27 mouse cellular contexts compared by ENCODE assay signal in the genomic region with DNA sequence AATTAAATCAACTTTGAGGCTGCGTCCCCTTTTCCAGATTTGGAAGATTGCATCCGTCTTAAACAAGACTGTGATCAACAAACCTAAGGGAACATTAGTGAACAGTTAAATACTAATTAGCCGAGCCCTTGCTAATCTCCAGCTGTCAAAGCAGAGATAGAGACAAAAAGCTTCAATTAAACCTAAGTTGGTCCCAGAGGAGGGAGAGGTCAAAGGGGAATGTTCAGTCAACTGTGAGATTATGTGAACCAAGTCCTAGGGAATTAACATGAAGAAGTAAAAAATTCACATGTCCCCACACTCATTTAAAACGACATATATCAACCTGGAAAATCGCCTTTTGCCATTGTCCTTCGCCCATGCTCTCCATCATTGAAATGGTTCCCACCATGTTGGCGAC. TPM values are rescaled to one million over a fixed set of nuclear protein-coding genes. Genes with fewer than 3 reads are reported as not detected.
DNase-seq lines count a peak whose midpoint lies in the region; ATAC-seq lines count a peak whose summit lies in the region.
"Had no signal": no experiment of that assay in that cellular context is flagged by ENCODE, and none has a peak within 500 bp of the region (broad histone marks: within the 10 kb centered on the region; RNA-seq: fewer than 3 reads in every experiment).

No protein-coding gene starts in this region.

- no peaks in the 10 kb centered on the region for H3K36me3 ChIP-seq in hindbrain, embryonic 11.5 days (ENCODE audit: control insufficient read depth, insufficient read depth, low read length)
- no peaks in the 10 kb centered on the region for H3K36me3 ChIP-seq in hindbrain, embryonic 14.5 days (replicated peaks; ENCODE audit: control insufficient read depth, insufficient read depth)
- H3K36me3 ChIP-seq in neural tube, embryonic 13.5 days: no peaks in the 10 kb centered on the region
- no peaks in the 10 kb centered on the region for H3K36me3 ChIP-seq in neural tube, embryonic 15.5 days
- no peaks in the 10 kb centered on the region for H3K36me3 ChIP-seq in embryonic facial prominence, embryonic 14.5 days (ENCODE audit: control insufficient read depth, insufficient read depth, low read length)
- H3K36me3 ChIP-seq: forebrain, embryonic 15.5 days; hindbrain, embryonic 12.5 days; limb, embryonic 13.5 days; liver, embryonic 13.5 days; midbrain, embryonic 13.5 days had no signal

- peak; percentile 8 for DNase-seq in hindbrain, embryonic 11.5 days (ENCODE audit: low spot score)
- no peak for DNase-seq in hindbrain, embryonic 14.5 days (ENCODE audit: low spot score)
- DNase-seq in embryonic facial prominence, embryonic 14.5 days (ENCODE audit: low spot score): peak; percentile 7
- DNase-seq in spleen, adult 12 weeks (ENCODE audit: low spot score): no peak
- no peak for DNase-seq in cerebellum, postnatal 10 days
- DNase-seq: adrenal gland, postnatal 25 days; cerebellum, adult 2 months; cerebellum, postnatal 25 days; heart, postnatal 14 days; kidney, postnatal 36 days; liver, embryonic 13.5 days; lung, adult 18-20 months; lung, postnatal 4 days; thymus, postnatal 4 days had no signal

- no peaks in the 10 kb centered on the region for H3K9me3 ChIP-seq in hindbrain, embryonic 11.5 days (ENCODE audit: control insufficient read depth, low read length)
- H3K9me3 ChIP-seq in hindbrain, embryonic 14.5 days (ENCODE audit: control insufficient read depth, low read length): no peaks in the 10 kb centered on the region
- no peaks in the 10 kb centered on the region for H3K9me3 ChIP-seq in neural tube, embryonic 13.5 days
- H3K9me3 ChIP-seq in neural tube, embryonic 15.5 days (replicated peaks): no peaks in the 10 kb centered on the region
- no peaks in the 10 kb centered on the region for H3K9me3 ChIP-seq in embryonic facial prominence, embryonic 14.5 days (ENCODE audit: control insufficient read depth, low read length)
- H3K9me3 ChIP-seq: forebrain, embryonic 15.5 days; hindbrain, embryonic 12.5 days; limb, embryonic 13.5 days; liver, embryonic 13.5 days; megakaryocyte, embryonic 14.5 days; midbrain, embryonic 13.5 days had no signal

- no peak overlapping the region for H3K4me3 ChIP-seq in hindbrain, embryonic 11.5 days (ENCODE audit: low read depth, low read length)
- H3K4me3 ChIP-seq in hindbrain, embryonic 14.5 days (replicated peaks; ENCODE audit: low read length): no peak overlapping the region
- H3K4me3 ChIP-seq in neural tube, embryonic 13.5 days: no peak overlapping the region
- H3K4me3 ChIP-seq in neural tube, embryonic 15.5 days (replicated peaks): no peak overlapping the region
- H3K4me3 ChIP-seq in embryonic facial prominence, embryonic 14.5 days (ENCODE audit: low read depth, low read length): no peak overlapping the region
- H3K4me3 ChIP-seq: forebrain, embryonic 15.5 days; hindbrain, embryonic 12.5 days; layer of hippocampus, adult 2 months; left cerebral cortex, adult 2 months; limb, embryonic 13.5 days; liver, embryonic 13.5 days; megakaryocyte, embryonic 14.5 days; midbrain, embryonic 13.5 days had no signal

- no peak overlapping the region for H3K4me2 ChIP-seq in hindbrain, embryonic 11.5 days (replicated peaks; ENCODE audit: low read depth, low read length)
- no peak overlapping the region for H3K4me2 ChIP-seq in hindbrain, embryonic 14.5 days (replicated peaks)
- H3K4me2 ChIP-seq in neural tube, embryonic 13.5 days: no peak overlapping the region
- H3K4me2 ChIP-seq in neural tube, embryonic 15.5 days: no peak overlapping the region
- no peak overlapping the region for H3K4me2 ChIP-seq in embryonic facial prominence, embryonic 14.5 days (ENCODE audit: low read depth, low read length)
- H3K4me2 ChIP-seq: forebrain, embryonic 15.5 days; hindbrain, embryonic 12.5 days; limb, embryonic 13.5 days; liver, embryonic 13.5 days; midbrain, embryonic 13.5 days had no signal

- H3K27me3 ChIP-seq in hindbrain, embryonic 11.5 days (ENCODE audit: control insufficient read depth, insufficient read depth, low read length): no peaks in the 10 kb centered on the region
- H3K27me3 ChIP-seq in hindbrain, embryonic 14.5 days (ENCODE audit: control insufficient read depth, insufficient read depth, low read length): no peaks in the 10 kb centered on the region
- no peaks in the 10 kb centered on the region for H3K27me3 ChIP-seq in neural tube, embryonic 13.5 days
- H3K27me3 ChIP-seq in neural tube, embryonic 15.5 days (replicated peaks): no peaks in the 10 kb centered on the region
- no peaks in the 10 kb centered on the region for H3K27me3 ChIP-seq in embryonic facial prominence, embryonic 14.5 days (replicated peaks; ENCODE audit: control insufficient read depth, insufficient read depth, low read length)
- H3K27me3 ChIP-seq: forebrain, embryonic 15.5 days; limb, embryonic 13.5 days; liver, embryonic 13.5 days; megakaryocyte, embryonic 14.5 days; midbrain, embryonic 13.5 days had no signal

- no peak for ATAC-seq in hindbrain, embryonic 11.5 days (ENCODE audit: low FRiP score)
- no peak for ATAC-seq in hindbrain, embryonic 14.5 days (ENCODE audit: low FRiP score)
- ATAC-seq in neural tube, embryonic 13.5 days (ENCODE audit: low read depth): peak; percentile 47; the same call in 1 of the 2 replicates
- ATAC-seq in neural tube, embryonic 15.5 days (ENCODE audit: low FRiP score): no peak
- no peak for ATAC-seq in embryonic facial prominence, embryonic 14.5 days (ENCODE audit: low read depth)
- ATAC-seq: forebrain, embryonic 15.5 days; intestine, embryonic 16.5 days; lung, postnatal 0 days; midbrain, embryonic 13.5 days had no signal

- WGBS in hindbrain, embryonic 11.5 days: 64% methylated on average over 7 of the region's 7 CpGs
- 61% methylated on average over 7 of the region's 7 CpGs for WGBS in hindbrain, embryonic 14.5 days
- WGBS in neural tube, embryonic 13.5 days: 58% methylated on average over 7 of the region's 7 CpGs
- 44% methylated on average over 7 of the region's 7 CpGs for WGBS in neural tube, embryonic 15.5 days
- 45% methylated on average over 7 of the region's 7 CpGs for WGBS in embryonic facial prominence, embryonic 14.5 days

- H3K27ac ChIP-seq in hindbrain, embryonic 11.5 days (ENCODE audit: low read depth, low read length): no peak overlapping the region
- no peak overlapping the region for H3K27ac ChIP-seq in hindbrain, embryonic 14.5 days
- H3K27ac ChIP-seq in neural tube, embryonic 13.5 days (replicated peaks): no peak overlapping the region
- H3K27ac ChIP-seq in neural tube, embryonic 15.5 days (replicated peaks): no peak overlapping the region
- no peak overlapping the region for H3K27ac ChIP-seq in embryonic facial prominence, embryonic 14.5 days (replicated peaks; ENCODE audit: low read depth, low read length)
- H3K27ac ChIP-seq: forebrain, embryonic 15.5 days; hindbrain, embryonic 12.5 days; layer of hippocampus, adult 2 months; left cerebral cortex, adult 2 months; limb, embryonic 13.5 days; liver, embryonic 13.5 days; midbrain, embryonic 13.5 days had no signal

- no peaks in the 10 kb centered on the region for H3K4me1 ChIP-seq in hindbrain, embryonic 11.5 days (replicated peaks; ENCODE audit: control insufficient read depth, insufficient read depth, low read length)
- H3K4me1 ChIP-seq in hindbrain, embryonic 14.5 days (replicated peaks; ENCODE audit: control insufficient read depth, insufficient read depth, low read length): no peaks in the 10 kb centered on the region
- H3K4me1 ChIP-seq in neural tube, embryonic 13.5 days (replicated peaks): no peaks in the 10 kb centered on the region
- no peaks in the 10 kb centered on the region for H3K4me1 ChIP-seq in neural tube, embryonic 15.5 days
- no peaks in the 10 kb centered on the region for H3K4me1 ChIP-seq in embryonic facial prominence, embryonic 14.5 days (ENCODE audit: control insufficient read depth, insufficient read depth, low read length)
- H3K4me1 ChIP-seq: forebrain, embryonic 15.5 days; hindbrain, embryonic 12.5 days; limb, embryonic 13.5 days; liver, embryonic 13.5 days; megakaryocyte, embryonic 14.5 days; midbrain, embryonic 13.5 days had no signal

- no peak overlapping the region for H3K9ac ChIP-seq in hindbrain, embryonic 11.5 days (ENCODE audit: low read depth, low read length)
- H3K9ac ChIP-seq in hindbrain, embryonic 14.5 days: no peak overlapping the region
- no peak overlapping the region for H3K9ac ChIP-seq in neural tube, embryonic 13.5 days
- H3K9ac ChIP-seq in neural tube, embryonic 15.5 days (replicated peaks): no peak overlapping the region
- H3K9ac ChIP-seq in embryonic facial prominence, embryonic 14.5 days (ENCODE audit: low read depth, low read length): no peak overlapping the region
- H3K9ac ChIP-seq: forebrain, embryonic 15.5 days; hindbrain, embryonic 12.5 days; limb, embryonic 13.5 days; liver, embryonic 13.5 days; midbrain, embryonic 13.5 days had no signal

RNA-seq across cellular contexts. Expression of a gene that starts 59.7 kb away (rescaled TPM):
- 1.7 and 4.3 TPM in 2 replicates for polyA plus RNA-seq in hindbrain, embryonic 11.5 days (2014; fragmentation: Nextera tagmentation; extraction: Ambion mirVana)
- 0.74 and 1.8 TPM in 2 replicates for polyA plus RNA-seq in hindbrain, embryonic 14.5 days (2014; fragmentation: Nextera tagmentation; extraction: Ambion mirVana)
- polyA plus RNA-seq in neural tube, embryonic 13.5 days (2015; fragmentation: Nextera tagmentation; extraction: Ambion mirVana): 0.15 and 0.44 TPM in 2 replicates
- polyA plus RNA-seq in neural tube, embryonic 15.5 days (2015; fragmentation: Nextera tagmentation; extraction: Ambion mirVana): 0.03 and 0.28 TPM in 2 replicates
- 0.30 and 0.40 TPM in 2 replicates for polyA plus RNA-seq in embryonic facial prominence, embryonic 14.5 days (2014; fragmentation: Nextera tagmentation; extraction: Ambion mirVana)
- polyA plus RNA-seq: kidney, embryonic 14.5 days; limb, embryonic 13.5 days; thymus, postnatal 0 days had no signal

Comparison
In these comparisons a context has a peak if more than half of its experiments do, and no peak if none do; other contexts are left out.
1. DNase-seq: peak in hindbrain, embryonic 11.5 days (single experiment) and embryonic facial prominence, embryonic 14.5 days (single experiment); none in hindbrain, embryonic 14.5 days (single experiment), spleen, adult 12 weeks (single experiment) and cerebellum, postnatal 10 days (0 of 2).